Mouse (Mus musculus) hindbrain, embryonic 16.5 days (tissue): ENCODE data around the gene Pxylp1. TPM values are rescaled to one million over a fixed set of nuclear protein-coding genes. Genes with fewer than 3 reads are reported as not detected.

Source experiments
- ATAC-seq: fragments of 200-750 bp; cut with Nextera tagmentation; 2 replicates; pipeline ENCODE4 v1.8.0; 2017; ENCODE audit warnings: moderate TSS enrichment, moderate library complexity
- H3K27ac ChIP-seq: fragments of 300-500 bp; sonication (generic); 2 replicates; pipeline ENCODE4 v1.5.1; 2014; ENCODE audit warnings: low read depth, mild to moderate bottlenecking, control low read depth, low read length, moderate library complexity
- H3K27me3 ChIP-seq: fragments of 300-500 bp; sonication (generic); replicated peaks from 2 replicates; pipeline ENCODE4 v1.6.1; 2014; ENCODE audit warnings: low read length; ENCODE audit not compliant: control insufficient read depth, insufficient read depth
- H3K36me3 ChIP-seq: fragments of 300-500 bp; sonication (generic); 2 replicates; pipeline ENCODE4 v1.6.1; 2014; ENCODE audit warnings: mild to moderate bottlenecking, low read length, moderate library complexity, mixed read lengths; ENCODE audit not compliant: control insufficient read depth, insufficient read depth
- H3K4me1 ChIP-seq: fragments of 300-500 bp; sonication (generic); 2 replicates; pipeline ENCODE4 v1.6.1; 2014; ENCODE audit warnings: low read depth, low read length; ENCODE audit not compliant: control insufficient read depth, insufficient read depth
- H3K4me2 ChIP-seq: fragments of 300-500 bp; sonication (generic); 2 replicates; pipeline ENCODE4 v1.6.1; 2014; ENCODE audit warnings: mild to moderate bottlenecking, low read length, control low read depth, moderate library complexity
- H3K4me3 ChIP-seq: fragments of 300-500 bp; sonication (generic); 2 replicates; pipeline ENCODE4 v1.5.1; 2014; ENCODE audit warnings: mild to moderate bottlenecking, low read length, control low read depth, moderate library complexity
- H3K9ac ChIP-seq: fragments of 300-500 bp; sonication (generic); 2 replicates; pipeline ENCODE4 v1.6.1; 2014; ENCODE audit warnings: low read depth, mild to moderate bottlenecking, control low read depth, low read length, moderate library complexity
- H3K9me3 ChIP-seq: fragments of 300-500 bp; sonication (generic); 2 replicates; pipeline ENCODE4 v1.6.1; 2014; ENCODE audit warnings: mild to moderate bottlenecking, low read length, moderate library complexity; ENCODE audit not compliant: control insufficient read depth
- WGBS: fragments of 180-500 bp; shearing (Covaris S2); extraction: QIAGEN DNeasy Blood & Tissue Kit; methylation state at CpG from one replicate; pipeline ENCODE4 v1.1.7; 2014; 5-methylcytosine and 5-hydroxymethylcytosine counted together
- polyA plus RNA-seq: library from polyadenylated mRNA; unstranded; fragments of >200 nt; fragmentation: Nextera tagmentation; extraction: Ambion mirVana; gene quantifications from 2 replicates; pipeline ENCODE4 v1.2.1, GENCODE M21; 2015

The Pxylp1 gene
- polyA plus RNA-seq, 1 experiment from 2014 or later: 30.7 TPM

GRCm38 (mm10) chr9:96916620-96917538 is 24.4 kb upstream of the Pxylp1 start:
- Histone ChIP-seq H3K4me3 (no peak overlapping the region), H3K4me2 (no peak overlapping the region), H3K27me3 (no peaks in the 10 kb centered on the region), H3K9me3 (no peaks in the 10 kb centered on the region), H3K4me1 (no peaks in the 10 kb centered on the region), H3K27ac (no peak overlapping the region), H3K36me3 (no peaks in the 10 kb centered on the region), H3K9ac (no peak overlapping the region)
- peak; percentile 89 for ATAC-seq
- 38% methylated on average over 27 of the region's 27 CpGs for WGBS

DNA sequence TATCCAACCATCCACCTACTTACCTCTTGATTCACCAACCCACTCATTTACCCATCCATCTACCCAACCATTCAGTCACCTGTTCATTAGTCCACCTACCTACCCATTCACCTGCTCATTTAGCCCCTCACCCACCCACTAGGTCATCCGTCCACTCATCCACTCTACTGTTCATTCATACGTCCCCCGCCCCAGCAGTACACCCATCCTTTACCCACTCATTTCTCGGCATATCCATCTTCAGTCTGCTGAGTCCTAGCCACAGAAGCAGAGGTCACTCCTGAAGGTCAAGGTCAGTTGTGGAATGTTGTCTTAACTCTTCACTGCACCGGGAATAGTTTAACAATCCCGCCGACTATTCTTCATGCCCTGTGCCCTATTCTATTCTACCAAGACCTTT is 23.6 kb upstream of the Pxylp1 start:
- H3K9ac ChIP-seq: no peak overlapping the region
- H3K4me2 ChIP-seq: no peak overlapping the region
- WGBS: 56% methylated on average over 7 of the region's 7 CpGs
- H3K36me3 ChIP-seq: no peaks in the 10 kb centered on the region
- H3K27ac ChIP-seq: no peak overlapping the region
- no peaks in the 10 kb centered on the region for H3K27me3 ChIP-seq
- no peaks in the 10 kb centered on the region for H3K9me3 ChIP-seq
- peak; percentile 34; the same call in 1 of the 2 replicates for ATAC-seq
- no peaks in the 10 kb centered on the region for H3K4me1 ChIP-seq
- H3K4me3 ChIP-seq: no peak overlapping the region

DNA sequence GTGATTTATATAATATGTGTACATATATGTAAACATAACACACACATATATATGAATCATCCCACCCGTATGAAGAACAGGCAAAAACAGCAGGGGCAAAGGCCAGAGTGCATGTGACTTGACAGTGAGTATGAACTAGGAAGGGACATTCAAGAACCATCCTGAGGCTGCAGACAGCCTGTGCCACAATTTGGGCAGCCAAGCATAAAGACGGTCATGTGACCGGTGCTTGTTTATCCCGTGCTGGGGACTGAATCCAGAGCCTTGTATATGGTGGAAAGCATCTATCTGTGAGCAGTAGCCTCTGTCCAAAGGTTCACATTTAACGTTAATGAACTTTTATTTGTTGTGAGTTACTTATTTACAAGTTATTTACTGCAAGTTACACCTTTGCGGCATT is 22.4 kb upstream of the Pxylp1 start:
- no peaks in the 10 kb centered on the region for H3K36me3 ChIP-seq
- no peak overlapping the region for H3K27ac ChIP-seq
- 71% methylated on average over 6 of the region's 6 CpGs for WGBS
- H3K27me3 ChIP-seq: no peaks in the 10 kb centered on the region
- no peak overlapping the region for H3K9ac ChIP-seq
- no peak for ATAC-seq
- no peak overlapping the region for H3K4me3 ChIP-seq
- no peaks in the 10 kb centered on the region for H3K4me1 ChIP-seq
- H3K9me3 ChIP-seq: no peaks in the 10 kb centered on the region
- H3K4me2 ChIP-seq: no peak overlapping the region

DNA sequence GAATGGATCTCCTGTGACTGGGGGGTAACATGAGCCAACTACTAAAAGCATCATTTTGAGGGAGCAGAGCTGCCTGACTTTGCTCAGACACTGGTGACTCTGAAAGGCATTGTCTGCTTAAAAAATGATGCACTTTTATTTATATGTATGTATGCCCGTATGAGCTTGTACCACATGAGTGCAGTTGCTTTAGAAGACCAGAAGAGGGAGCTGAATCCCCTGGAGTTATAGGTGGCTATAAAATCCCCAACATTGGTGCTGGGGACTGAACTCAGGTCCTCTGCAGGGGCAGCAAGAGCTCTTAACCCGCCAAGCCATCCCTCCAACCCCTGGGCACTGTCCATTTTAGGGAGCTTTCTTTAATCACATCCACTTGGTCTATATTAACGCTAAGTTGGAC is 21.5 kb upstream of the Pxylp1 start:
- Histone ChIP-seq H3K27ac (no peak overlapping the region), H3K9ac (no peak overlapping the region), H3K4me3 (no peak overlapping the region), H3K9me3 (no peaks in the 10 kb centered on the region), H3K4me2 (no peak overlapping the region), H3K27me3 (no peaks in the 10 kb centered on the region), H3K4me1 (no peaks in the 10 kb centered on the region), H3K36me3 (no peaks in the 10 kb centered on the region)
- 95% methylated on average over 3 of the region's 3 CpGs for WGBS
- no peak for ATAC-seq

GRCm38 (mm10) chr9:96909503-96909902 is 17.0 kb upstream of the Pxylp1 start:
- Histone ChIP-seq H3K4me1 (no peaks in the 10 kb centered on the region), H3K9ac (no peak overlapping the region), H3K27ac (no peak overlapping the region), H3K4me2 (no peak overlapping the region), H3K27me3 (no peaks in the 10 kb centered on the region), H3K4me3 (no peak overlapping the region), H3K36me3 (no peaks in the 10 kb centered on the region), H3K9me3 (no peaks in the 10 kb centered on the region)
- WGBS: 76% methylated on average over 1 of the region's 1 CpGs
- no peak for ATAC-seq

DNA sequence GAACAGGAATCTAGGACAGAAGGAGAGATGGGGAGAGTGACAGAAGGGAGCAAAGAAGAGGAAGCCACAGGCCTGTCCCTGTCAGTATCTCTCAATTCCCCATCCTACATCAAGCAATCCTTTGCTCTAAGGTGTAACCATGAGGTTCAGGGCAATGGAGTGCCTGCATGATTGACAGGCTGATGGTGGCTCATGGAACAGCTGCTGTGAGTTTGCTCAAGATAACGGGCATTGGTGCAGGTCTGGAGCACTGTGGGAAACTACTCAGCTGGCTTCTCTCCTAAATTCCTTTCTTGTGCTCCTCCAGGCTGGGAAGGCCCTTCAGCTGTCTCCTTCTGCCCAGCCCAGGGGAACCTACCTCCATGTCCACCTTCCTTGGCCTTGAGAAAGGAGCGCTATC is 16.3 kb upstream of the Pxylp1 start:
- Histone ChIP-seq H3K4me1 (no peaks in the 10 kb centered on the region), H3K27me3 (no peaks in the 10 kb centered on the region), H3K9me3 (no peaks in the 10 kb centered on the region), H3K27ac (no peak overlapping the region), H3K36me3 (no peaks in the 10 kb centered on the region), H3K4me2 (no peak overlapping the region), H3K9ac (no peak overlapping the region), H3K4me3 (no peak overlapping the region)
- 68% methylated on average over 2 of the region's 2 CpGs for WGBS
- ATAC-seq: no peak

DNA sequence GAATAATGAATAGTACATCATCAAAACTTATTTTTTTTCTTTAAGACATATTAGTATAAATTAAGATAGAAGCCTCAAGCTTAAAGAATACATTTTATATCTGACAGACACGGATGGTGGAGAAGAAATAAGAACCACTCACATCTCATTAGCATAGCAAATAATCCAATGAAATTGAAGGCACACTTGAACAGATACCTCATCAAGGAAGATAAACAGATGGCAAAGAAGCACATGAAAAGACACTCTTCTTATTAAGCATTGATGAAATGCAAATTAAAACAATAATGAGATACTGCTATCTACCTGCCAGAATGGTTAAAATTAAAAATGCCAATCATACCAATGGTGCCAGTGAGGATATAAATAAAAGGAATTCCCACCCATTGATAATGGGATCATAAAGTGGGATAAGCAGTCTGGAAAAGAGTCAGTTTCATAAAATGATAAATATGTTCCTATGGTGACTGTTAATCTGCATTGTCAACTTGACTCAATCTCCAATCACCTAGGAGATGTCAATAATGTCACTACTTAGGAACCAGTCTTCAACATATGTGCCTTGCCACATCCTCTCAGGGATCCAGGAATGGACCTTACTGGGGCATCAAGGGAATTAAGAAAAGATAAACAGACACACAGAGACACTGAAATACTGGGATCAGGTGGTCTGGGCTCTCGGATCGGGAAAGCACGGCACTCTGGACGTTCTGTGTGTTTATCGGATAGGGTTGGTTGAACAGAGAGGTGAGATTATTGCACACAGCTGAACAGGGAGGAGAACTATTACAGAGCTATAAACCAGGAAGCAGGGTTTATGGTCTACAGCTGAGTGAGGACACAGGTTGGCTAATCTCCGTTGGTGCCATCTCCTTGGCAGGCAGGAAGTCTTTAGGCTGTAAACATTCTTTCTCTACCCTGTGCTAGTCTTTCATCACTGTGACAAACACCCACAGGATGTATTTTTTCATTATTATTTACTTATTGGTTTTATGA is 12.2 kb upstream of the Pxylp1 start:
- H3K27me3 ChIP-seq: no peaks in the 10 kb centered on the region
- H3K4me3 ChIP-seq: no peak overlapping the region
- H3K36me3 ChIP-seq: no peaks in the 10 kb centered on the region
- WGBS: 50% methylated on average over 7 of the region's 7 CpGs
- no peak overlapping the region for H3K27ac ChIP-seq
- H3K4me2 ChIP-seq: no peak overlapping the region
- H3K9me3 ChIP-seq: no peaks in the 10 kb centered on the region
- ATAC-seq: no peak
- H3K9ac ChIP-seq: no peak overlapping the region
- H3K4me1 ChIP-seq: no peaks in the 10 kb centered on the region

- WGBS: 85% methylated on average over 5 of the region's 5 CpGs
- H3K9ac ChIP-seq: no peak overlapping the region
Observed at GRCm38 (mm10) chr9:96899717-96900116, 7.2 kb upstream of the Pxylp1 start.

GRCm38 (mm10) chr9:96899004-96899403 is 6.5 kb upstream of the Pxylp1 start:
- Histone ChIP-seq H3K9me3 (no peaks in the 10 kb centered on the region), H3K9ac (no peak overlapping the region), H3K36me3 (no peaks in the 10 kb centered on the region), H3K27me3 (no peaks in the 10 kb centered on the region), H3K4me1 (no peaks in the 10 kb centered on the region), H3K27ac (no peak overlapping the region), H3K4me3 (no peak overlapping the region), H3K4me2 (no peak overlapping the region)
- ATAC-seq: no peak

More at GRCm38 (mm10) chr9:96899717-96900116, 7.2 kb upstream of the Pxylp1 start:
- Histone ChIP-seq H3K4me3 (no peak overlapping the region), H3K27ac (no peak overlapping the region), H3K4me2 (no peak overlapping the region), H3K36me3 (no peaks in the 10 kb centered on the region), H3K27me3 (no peaks in the 10 kb centered on the region), H3K9me3 (no peaks in the 10 kb centered on the region), H3K4me1 (no peaks in the 10 kb centered on the region)
- no peak for ATAC-seq
